In genomic region chr7:123487703-123488102, GRCm38 (mm10) we compare ENCODE assay signal across 18 mouse cellular contexts. TPM values are rescaled to one million over a fixed set of nuclear protein-coding genes. Genes with fewer than 3 reads are reported as not detected.
DNase-seq lines count a peak whose midpoint lies in the region; ATAC-seq and TF ChIP-seq lines count a peak whose summit lies in the region.
"Had no signal": no experiment of that assay in that cellular context is flagged by ENCODE, and none has a peak within 500 bp of the region (broad histone marks: within the 10 kb centered on the region; RNA-seq: fewer than 3 reads in every experiment).

No protein-coding gene starts in this region.

- ATAC-seq in frontal cortex, adult (ENCODE audit: low TSS enrichment): peak; percentile 97
- ATAC-seq: inflammation-experienced regulatory T-cells, adult 6 months; lung, postnatal 0 days had no signal

- intact Hi-C loops in left cerebral cortex, postnatal 25 days (cut with DNase I): no loop called here
- intact Hi-C loops in gastrocnemius, adult 2 months (cut with DNase I): no loop called here

- no peak overlapping the region for H3K27ac ChIP-seq in gastrocnemius, adult 2 months
- H3K27ac ChIP-seq: heart, embryonic 15.5 days had no signal

- no peak overlapping the region for H3K4me3 ChIP-seq in gastrocnemius, adult 2 months
- H3K4me3 ChIP-seq: heart, embryonic 15.5 days had no signal

- DNase-seq in frontal cortex, postnatal 10 days (ENCODE audit: low spot score in 2 of 2): no peak
- DNase-seq in layer of hippocampus, adult 11-12 months (ENCODE audit: low spot score): peak; percentile 32
- no peak for DNase-seq in layer of hippocampus, postnatal 25 days (ENCODE audit: extremely low spot score in 1 of 2, low spot score in 1 of 2)
- DNase-seq in brain, adult 2 months (ENCODE audit: low read depth, low spot score): peak; percentile 82
- DNase-seq in left cerebral cortex, postnatal 25 days (ENCODE audit: low spot score in 2 of 2): peak; percentile 43 to 79
- no peak for DNase-seq in gastrocnemius, adult 2 months
- no peak for DNase-seq in thymus, postnatal 36 days
- DNase-seq: adrenal gland, postnatal 36 days; B cell, adult 2 months; cerebellum, adult 11-12 months; embryo, embryonic 11 days; gastrocnemius, postnatal 25 days; liver; thymus, adult 2 months had no signal

- TF ChIP-seq CTCF in gastrocnemius, adult 2 months (IDR thresholded peaks at IDR 0.05): no peak

RNA-seq across cellular contexts. Expression of gene Zkscan2, which starts 12.5 kb away (rescaled TPM):
- 10 to 100 TPM; 14.2 to 25.9 TPM for total RNA-seq in layer of hippocampus, postnatal 25 days (2021)
- total RNA-seq in left cerebral cortex, postnatal 25 days (2021): 10 to 100 TPM; 14.3 to 18.8 TPM
- total RNA-seq in gastrocnemius, adult 2 months (2021): under 1 TPM in 1 of 2 experiments, not detected in 1; 0.06 TPM

RNA-seq across cellular contexts. Expression of gene Aqp8, which starts 25.6 kb away (rescaled TPM):
- not detected for total RNA-seq in layer of hippocampus, postnatal 25 days (2021)
- not detected for total RNA-seq in left cerebral cortex, postnatal 25 days (2021)
- not detected for total RNA-seq in gastrocnemius, adult 2 months (2021)
- total RNA-seq: adrenal gland, postnatal 36 days; gastrocnemius, postnatal 25 days had no signal

Comparison
In these comparisons a context has a peak if more than half of its experiments do, and no peak if none do; other contexts are left out.
1. DNase-seq: peak in layer of hippocampus, adult 11-12 months (single experiment), brain, adult 2 months (single experiment) and left cerebral cortex, postnatal 25 days (2 of 2); none in frontal cortex, postnatal 10 days (0 of 2), layer of hippocampus, postnatal 25 days (0 of 2), gastrocnemius, adult 2 months (single experiment) and thymus, postnatal 36 days (0 of 2).
2. RNA of gene Zkscan2, which starts 12.5 kb away (total RNA-seq): 14.2 to 25.9 TPM in layer of hippocampus, postnatal 25 days and 14.3 to 18.8 TPM in left cerebral cortex, postnatal 25 days; 0.06 TPM in gastrocnemius, adult 2 months; every median in the first group is over 10 times any median in the second.